Mouse (Mus musculus) E14TG2a.4 (cell line): Measurements from ENCODE around the gene Ppp1r11.

Experiments
- CTCF ChIP-seq: conservative IDR thresholded peaks from 2 replicates; pipeline ENCODE4 v1.5.1; 2014; ENCODE audit warnings: low read length
- NANOG ChIP-seq: IDR thresholded peaks from 2 replicates; pipeline ENCODE4 v1.6.1; 2014; ENCODE audit warnings: borderline replicate concordance, low read length, mixed read lengths

GRCm38 (mm10) chr17:36899376-36899775 lies 52.2 kb downstream of the Ppp1r11 start:
- TF ChIP-seq CTCF (no peak), NANOG (no peak)
